Mouse (Mus musculus): ENCODE measurements around the gene Serpinf2. TPM values are rescaled to one million over a fixed set of nuclear protein-coding genes. Genes with fewer than 3 reads are reported as not detected.

Gene Serpinf2
- 0.52 TPM in 1 of 2 replicates, not detected in the other for polyA plus RNA-seq (2014; fragmentation: Nextera tagmentation; extraction: Ambion mirVana)

DNA sequence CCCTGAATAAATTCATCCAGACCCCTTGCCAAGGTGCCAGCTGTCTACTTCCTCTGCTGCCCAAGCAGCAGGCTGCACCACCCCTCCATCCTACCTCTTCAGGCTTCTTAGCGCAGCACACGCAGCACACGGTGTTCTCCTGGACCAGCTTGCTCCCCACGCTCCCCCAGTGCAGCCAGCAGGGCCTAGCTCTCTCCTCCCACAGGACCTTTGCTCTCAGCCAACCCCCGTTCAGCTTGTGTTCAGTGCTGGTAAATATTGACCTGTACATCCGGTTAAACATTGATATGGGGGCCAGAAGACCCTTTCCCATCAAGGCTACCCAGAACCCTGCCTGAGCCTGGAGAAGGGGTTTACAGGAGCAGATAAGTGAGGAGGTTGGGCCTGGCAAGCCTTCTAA lies at the start of gene Serpinf2:
Serpinf2 (minus strand) TSS at position 229 of the 400 bp plus-strand sequence.
- 88% methylated on average over 6 of the region's 6 CpGs for WGBS
- Histone ChIP-seq H3K27me3 (ENCODE audit: control insufficient read depth, insufficient read depth, low read length) (no peaks in the 10 kb centered on the region), H3K36me3 (ENCODE audit: control insufficient read depth, insufficient read depth, low read length) (no peaks in the 10 kb centered on the region), H3K4me2 (ENCODE audit: low read depth, severe bottlenecking) (no peak within 1 kb of the TSS), H3K4me3 (ENCODE audit: low read depth, low read length) (no peak within 1 kb of the TSS), H3K9me3 (ENCODE audit: control insufficient read depth, low read length) (no peaks in the 10 kb centered on the region), H3K4me1 (ENCODE audit: control insufficient read depth, insufficient read depth, low read length) (no peaks in the 10 kb centered on the region), H3K9ac (ENCODE audit: low read length) (no peak within 1 kb of the TSS), H3K27ac (replicated peaks; ENCODE audit: low read depth, low read length) (no peak within 1 kb of the TSS)
- ATAC-seq (ENCODE audit: insufficient number of reproducible peaks, low FRiP score, low TSS enrichment, low read depth) (no peak), DNase-seq (ENCODE audit: low spot score) (no peak)

DNA sequence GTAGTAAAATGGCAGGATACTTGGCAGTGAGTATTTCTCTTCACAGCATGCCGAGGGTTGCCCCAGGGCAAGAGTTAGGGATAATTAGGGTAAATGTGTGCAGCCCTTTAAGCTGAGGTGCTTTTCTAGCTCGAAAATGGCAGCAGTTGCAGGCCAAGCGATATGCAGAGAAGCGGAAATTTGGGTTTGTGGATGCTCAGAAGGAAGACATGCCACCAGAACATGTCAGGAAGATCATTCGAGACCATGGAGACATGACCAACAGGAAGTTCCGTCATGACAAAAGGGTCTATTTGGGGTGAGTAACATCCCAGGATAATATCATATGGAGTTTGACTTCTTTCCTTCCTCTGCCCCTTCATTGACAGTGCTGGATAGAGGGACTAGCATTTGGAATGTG lies 48.1 kb upstream of the Serpinf2 start:
- DNase-seq (ENCODE audit: low spot score) (no peak), ATAC-seq (ENCODE audit: insufficient number of reproducible peaks, low FRiP score, low TSS enrichment, low read depth) (no peak)
- Histone ChIP-seq H3K27ac (replicated peaks; ENCODE audit: low read depth, low read length) (no peak overlapping the region), H3K4me3 (ENCODE audit: low read depth, low read length) (peak overlapping the region; percentile 98), H3K36me3 (ENCODE audit: control insufficient read depth, insufficient read depth, low read length) (peaks cover 27% of the 10 kb centered on the region), H3K4me2 (ENCODE audit: low read depth, severe bottlenecking) (peak overlapping the region; percentile 84), H3K9me3 (ENCODE audit: control insufficient read depth, low read length) (no peaks in the 10 kb centered on the region), H3K27me3 (ENCODE audit: control insufficient read depth, insufficient read depth, low read length) (no peaks in the 10 kb centered on the region), H3K4me1 (ENCODE audit: control insufficient read depth, insufficient read depth, low read length) (peaks cover 7% of the 10 kb centered on the region), H3K9ac (ENCODE audit: low read length) (peak overlapping the region; percentile 96)
- 34% methylated on average over 6 of the region's 6 CpGs for whole genome bisulfite sequencing

DNA sequence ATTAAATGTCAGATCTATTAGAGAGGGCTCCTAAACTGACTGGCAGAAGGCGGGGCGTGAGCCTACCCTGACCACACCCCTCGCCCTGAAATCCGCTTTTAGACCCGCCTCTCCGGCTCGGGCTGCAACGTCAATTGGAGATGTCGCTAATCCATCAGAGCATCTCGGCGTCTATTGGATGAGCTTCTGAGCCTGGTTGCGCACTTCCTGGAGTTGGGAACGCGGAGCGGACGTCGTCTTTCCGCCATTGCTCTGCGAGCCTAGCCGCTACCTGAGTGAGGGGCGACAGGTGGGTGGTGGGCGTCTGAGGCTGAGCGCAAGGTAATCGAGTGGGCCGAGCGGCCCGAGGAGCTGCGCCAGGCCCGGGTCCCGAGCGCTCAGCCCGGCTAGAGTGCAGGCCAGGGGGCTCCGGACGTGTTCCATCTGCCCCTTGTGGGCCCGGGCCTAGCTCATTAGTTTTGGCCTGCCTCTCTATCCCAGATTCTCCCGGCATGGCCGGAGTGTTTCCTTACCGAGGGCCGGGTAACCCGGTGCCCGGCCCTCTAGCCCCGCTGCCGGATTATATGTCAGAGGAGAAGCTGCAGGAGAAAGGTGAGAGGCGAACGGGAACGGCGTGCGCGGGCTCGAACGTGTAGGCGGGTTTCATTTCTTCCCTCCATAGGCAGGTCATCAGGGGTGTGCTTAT lies 47.4 kb upstream of the Serpinf2 start, which contains the start of gene Prpf8:
Prpf8 (plus strand) TSS at position 216 of the 685 bp plus-strand sequence.
- Histone ChIP-seq H3K36me3 (ENCODE audit: control insufficient read depth, insufficient read depth, low read length) (peaks cover 19% of the 10 kb centered on the region), H3K27ac (replicated peaks; ENCODE audit: low read depth, low read length) (peak within 1 kb of the TSS; percentile 69), H3K4me3 (ENCODE audit: low read depth, low read length) (peak within 1 kb of the TSS; percentile 98), H3K27me3 (ENCODE audit: control insufficient read depth, insufficient read depth, low read length) (no peaks in the 10 kb centered on the region), H3K9me3 (ENCODE audit: control insufficient read depth, low read length) (no peaks in the 10 kb centered on the region), H3K4me2 (ENCODE audit: low read depth, severe bottlenecking) (peak within 1 kb of the TSS; percentile 84), H3K9ac (ENCODE audit: low read length) (peak within 1 kb of the TSS; percentile 96), H3K4me1 (ENCODE audit: control insufficient read depth, insufficient read depth, low read length) (peaks cover 7% of the 10 kb centered on the region)
- WGBS, result under 1% methylated on average over 52 of the region's 52 CpGs
- ATAC-seq (ENCODE audit: insufficient number of reproducible peaks, low FRiP score, low TSS enrichment, low read depth), result peak; percentile 99
- DNase-seq (ENCODE audit: low spot score), result peak; percentile 97

GRCm38 (mm10) chr11:75486192-75486591 lies 46.8 kb upstream of the Serpinf2 start:
- Histone ChIP-seq H3K4me1 (ENCODE audit: control insufficient read depth, insufficient read depth, low read length) (peaks cover 7% of the 10 kb centered on the region), H3K9me3 (ENCODE audit: control insufficient read depth, low read length) (no peaks in the 10 kb centered on the region), H3K4me2 (ENCODE audit: low read depth, severe bottlenecking) (no peak overlapping the region), H3K36me3 (ENCODE audit: control insufficient read depth, insufficient read depth, low read length) (peaks cover 14% of the 10 kb centered on the region), H3K9ac (ENCODE audit: low read length) (no peak overlapping the region), H3K27me3 (ENCODE audit: control insufficient read depth, insufficient read depth, low read length) (no peaks in the 10 kb centered on the region), H3K4me3 (ENCODE audit: low read depth, low read length) (no peak overlapping the region), H3K27ac (replicated peaks; ENCODE audit: low read depth, low read length) (no peak overlapping the region)
- no peak for DNase-seq (ENCODE audit: low spot score)
- 19% methylated on average over 3 of the region's 3 CpGs for WGBS
- peak; percentile 40; the same call in 1 of the 2 replicates for ATAC-seq (ENCODE audit: insufficient number of reproducible peaks, low FRiP score, low TSS enrichment, low read depth)

GRCm38 (mm10) chr11:75473376-75473775 lies 34.0 kb upstream of the Serpinf2 start:
- Histone ChIP-seq H3K27ac (replicated peaks; ENCODE audit: low read depth, low read length) (no peak overlapping the region), H3K9ac (ENCODE audit: low read length) (no peak overlapping the region), H3K4me2 (ENCODE audit: low read depth, severe bottlenecking) (no peak overlapping the region), H3K9me3 (ENCODE audit: control insufficient read depth, low read length) (no peaks in the 10 kb centered on the region), H3K4me1 (ENCODE audit: control insufficient read depth, insufficient read depth, low read length) (no peaks in the 10 kb centered on the region), H3K4me3 (ENCODE audit: low read depth, low read length) (no peak overlapping the region), H3K36me3 (ENCODE audit: control insufficient read depth, insufficient read depth, low read length) (no peaks in the 10 kb centered on the region), H3K27me3 (ENCODE audit: control insufficient read depth, insufficient read depth, low read length) (no peaks in the 10 kb centered on the region)
- ATAC-seq (ENCODE audit: insufficient number of reproducible peaks, low FRiP score, low TSS enrichment, low read depth), result no peak
- WGBS, result 60% methylated on average over 7 of the region's 7 CpGs
- no peak for DNase-seq (ENCODE audit: low spot score)

GRCm38 (mm10) chr11:75472469-75473081 lies 33.2 kb upstream of the Serpinf2 start:
- DNase-seq (ENCODE audit: low spot score), result no peak
- no peaks in the 10 kb centered on the region for H3K9me3 ChIP-seq (ENCODE audit: control insufficient read depth, low read length)
- no peaks in the 10 kb centered on the region for H3K27me3 ChIP-seq (ENCODE audit: control insufficient read depth, insufficient read depth, low read length)
- H3K4me3 ChIP-seq (ENCODE audit: low read depth, low read length), result no peak overlapping the region
- H3K4me2 ChIP-seq (ENCODE audit: low read depth, severe bottlenecking), result no peak overlapping the region
- ATAC-seq (ENCODE audit: insufficient number of reproducible peaks, low FRiP score, low TSS enrichment, low read depth), result no peak
- H3K27ac ChIP-seq (replicated peaks; ENCODE audit: low read depth, low read length), result no peak overlapping the region
- no peaks in the 10 kb centered on the region for H3K4me1 ChIP-seq (ENCODE audit: control insufficient read depth, insufficient read depth, low read length)
- H3K36me3 ChIP-seq (ENCODE audit: control insufficient read depth, insufficient read depth, low read length), result no peaks in the 10 kb centered on the region
- no peak overlapping the region for H3K9ac ChIP-seq (ENCODE audit: low read length)
- WGBS, result 87% methylated on average over 11 of the region's 11 CpGs

DNA sequence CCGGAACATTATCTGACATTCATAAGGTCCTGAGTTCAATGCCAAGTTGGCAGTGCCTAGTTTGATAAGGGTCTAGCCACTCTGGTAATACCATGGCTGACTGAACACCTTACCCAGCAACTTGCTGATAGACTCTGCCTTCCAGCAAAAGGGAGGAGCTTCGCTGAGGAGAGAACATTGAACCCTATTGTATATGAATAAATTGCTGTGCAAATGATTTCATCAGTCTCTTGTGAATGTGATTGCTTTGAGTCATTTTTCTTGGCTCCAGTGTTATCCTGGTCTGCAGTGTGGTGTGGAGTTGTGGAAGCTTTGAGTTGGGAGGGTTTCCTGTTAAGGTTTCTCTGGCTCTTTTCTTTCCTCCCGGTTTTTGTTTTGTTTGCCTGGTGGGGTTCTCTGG lies 31.3 kb upstream of the Serpinf2 start:
- Histone ChIP-seq H3K36me3 (ENCODE audit: control insufficient read depth, insufficient read depth, low read length) (peaks cover 3% of the 10 kb centered on the region; the same call in 1 of the 2 replicates), H3K27ac (replicated peaks; ENCODE audit: low read depth, low read length) (no peak overlapping the region), H3K4me2 (ENCODE audit: low read depth, severe bottlenecking) (no peak overlapping the region), H3K9ac (ENCODE audit: low read length) (no peak overlapping the region), H3K27me3 (ENCODE audit: control insufficient read depth, insufficient read depth, low read length) (no peaks in the 10 kb centered on the region), H3K4me3 (ENCODE audit: low read depth, low read length) (no peak overlapping the region), H3K4me1 (ENCODE audit: control insufficient read depth, insufficient read depth, low read length) (no peaks in the 10 kb centered on the region), H3K9me3 (ENCODE audit: control insufficient read depth, low read length) (no peaks in the 10 kb centered on the region)
- WGBS, result 87% methylated on average over 3 of the region's 3 CpGs
- DNase-seq (ENCODE audit: low spot score), result no peak
- no peak for ATAC-seq (ENCODE audit: insufficient number of reproducible peaks, low FRiP score, low TSS enrichment, low read depth)

DNA sequence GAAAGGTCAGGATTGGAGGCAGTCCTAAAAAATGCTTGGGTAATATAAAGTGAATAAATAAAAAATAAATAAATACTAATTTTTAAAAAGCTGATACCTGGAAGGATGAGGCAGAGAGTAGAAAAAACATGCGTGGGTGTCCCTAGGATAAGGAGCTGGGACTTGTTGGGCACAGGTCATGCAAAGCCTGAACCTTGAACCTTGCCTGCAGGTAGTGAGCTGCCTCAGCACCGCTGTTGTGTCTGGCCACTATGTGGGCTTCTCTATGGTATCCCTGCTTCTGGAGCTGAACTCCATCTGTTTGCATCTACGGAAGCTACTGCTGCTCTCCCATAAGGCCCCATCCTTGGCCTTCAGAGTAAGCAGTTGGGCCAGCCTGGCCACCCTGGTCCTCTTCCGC lies 29.9 kb upstream of the Serpinf2 start:
- DNase-seq (ENCODE audit: low spot score) (no peak), ATAC-seq (ENCODE audit: insufficient number of reproducible peaks, low FRiP score, low TSS enrichment, low read depth) (no peak)
- Histone ChIP-seq H3K4me1 (ENCODE audit: control insufficient read depth, insufficient read depth, low read length) (no peaks in the 10 kb centered on the region), H3K27me3 (ENCODE audit: control insufficient read depth, insufficient read depth, low read length) (no peaks in the 10 kb centered on the region), H3K4me2 (ENCODE audit: low read depth, severe bottlenecking) (no peak overlapping the region), H3K4me3 (ENCODE audit: low read depth, low read length) (no peak overlapping the region), H3K27ac (replicated peaks; ENCODE audit: low read depth, low read length) (no peak overlapping the region), H3K36me3 (ENCODE audit: control insufficient read depth, insufficient read depth, low read length) (peaks cover 3% of the 10 kb centered on the region; the same call in 1 of the 2 replicates), H3K9me3 (ENCODE audit: control insufficient read depth, low read length) (no peaks in the 10 kb centered on the region), H3K9ac (ENCODE audit: low read length) (no peak overlapping the region)
- 92% methylated on average over 4 of the region's 4 CpGs for WGBS

Data from limb, embryonic 11.5 days (tissue).